Mouse (Mus musculus): Measurements from ENCODE around the gene Iqsec2.

Gene Iqsec2

GRCm38 (mm10) chrX:152143941-152144741 lies at the start of gene Iqsec2:
Gene Iqsec2, plus strand, starts transcription at chrX:152144268.
- DNase-seq = peak; percentile 51

GRCm38 (mm10) chrX:152097572-152097971 lies 46.5 kb upstream of the Iqsec2 start:
- DNase-seq = no peak

GRCm38 (mm10) chrX:152121687-152122086 lies 22.4 kb upstream of the Iqsec2 start:
- DNase-seq = no peak

GRCm38 (mm10) chrX:152130777-152131176 lies 13.3 kb upstream of the Iqsec2 start:
- no peak for DNase-seq

- no peak for DNase-seq
Measured at GRCm38 (mm10) chrX:152132029-152132428, 12.0 kb upstream of the Iqsec2 start.

GRCm38 (mm10) chrX:152135195-152135594 lies 8.9 kb upstream of the Iqsec2 start:
- DNase-seq = no peak

- DNase-seq = no peak
Measured at GRCm38 (mm10) chrX:152144742-152145214, 710 bp downstream of the Iqsec2 start.

- no peak for DNase-seq
Measured at GRCm38 (mm10) chrX:152146150-152146549, 2.1 kb downstream of the Iqsec2 start.

GRCm38 (mm10) chrX:152146691-152147090 lies 2.6 kb downstream of the Iqsec2 start:
- DNase-seq = no peak

GRCm38 (mm10) chrX:152147451-152148116 lies 3.5 kb downstream of the Iqsec2 start:
- DNase-seq = peak; percentile 68

- no peak for DNase-seq
Measured at GRCm38 (mm10) chrX:152148706-152149105, 4.6 kb downstream of the Iqsec2 start.

GRCm38 (mm10) chrX:152151709-152152108 lies 7.6 kb downstream of the Iqsec2 start:
- DNase-seq = peak; percentile 55

GRCm38 (mm10) chrX:152158294-152158693 lies 14.2 kb downstream of the Iqsec2 start:
- no peak for DNase-seq

GRCm38 (mm10) chrX:152161404-152161803 lies 17.3 kb downstream of the Iqsec2 start:
- no peak for DNase-seq

- DNase-seq = no peak
Measured at GRCm38 (mm10) chrX:152164061-152164460, 20.0 kb downstream of the Iqsec2 start.

- DNase-seq = no peak
Measured at GRCm38 (mm10) chrX:152166161-152166560, 22.1 kb downstream of the Iqsec2 start.

GRCm38 (mm10) chrX:152168521-152168920 lies 24.5 kb downstream of the Iqsec2 start:
- peak; percentile 49 for DNase-seq

- DNase-seq = peak; percentile 27
Measured at GRCm38 (mm10) chrX:152171041-152172026, 27.3 kb downstream of the Iqsec2 start.

- DNase-seq = peak; percentile 65
Measured at GRCm38 (mm10) chrX:152172487-152172935, 28.4 kb downstream of the Iqsec2 start.

GRCm38 (mm10) chrX:152175284-152175683 lies 31.2 kb downstream of the Iqsec2 start:
- DNase-seq = peak; percentile 62

GRCm38 (mm10) chrX:152177897-152178296 lies 33.8 kb downstream of the Iqsec2 start:
- DNase-seq = no peak

- peak; percentile 81 for DNase-seq
Measured at GRCm38 (mm10) chrX:152178843-152179545, 34.9 kb downstream of the Iqsec2 start.

All from kidney, postnatal 14 days (tissue).